Mouse (Mus musculus): ENCODE data around the gene Dop1b. TPM values are rescaled to one million over a fixed set of nuclear protein-coding genes. Genes with fewer than 3 reads are reported as not detected.
A peak's percentile ranks its signal among the peaks of the same experiment; 100 is the strongest.

Dop1b gene
- polyA plus RNA-seq, 1 experiment from 2014 or later: 36.9 TPM

DNA sequence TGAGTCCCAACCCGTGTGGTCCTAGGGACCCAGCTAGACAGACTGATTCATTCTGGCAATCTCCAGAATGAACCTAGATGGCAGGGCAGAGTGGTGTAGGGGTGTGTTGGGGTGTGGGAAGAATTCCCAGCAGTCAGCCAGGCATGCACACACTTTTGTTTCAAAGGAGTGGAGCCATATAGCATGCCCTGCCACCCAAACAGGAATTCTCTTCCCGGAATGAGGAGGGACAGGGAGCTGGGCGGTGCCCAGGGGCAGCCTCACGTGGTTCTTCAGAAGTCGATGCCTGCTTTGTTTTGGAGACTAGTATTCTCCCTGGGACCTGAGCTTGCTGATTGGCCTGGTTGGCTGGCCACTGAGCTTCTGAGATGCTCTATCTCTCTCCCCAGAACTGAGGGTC lies 83.1 kb downstream of the Dop1b start:
- 61% methylated on average over 5 of the region's 5 CpGs for WGBS
- no peak overlapping the region for H3K9ac ChIP-seq (ENCODE audit: low read depth, low read length)
- no peaks in the 10 kb centered on the region for H3K4me1 ChIP-seq (ENCODE audit: control insufficient read depth, insufficient read depth, low read depth, low read length)
- H3K4me2 ChIP-seq (ENCODE audit: low read length): no peak overlapping the region
- H3K9me3 ChIP-seq (ENCODE audit: control insufficient read depth, low read length): no peaks in the 10 kb centered on the region
- ATAC-seq: no peak
- H3K27ac ChIP-seq (ENCODE audit: low read depth, low read length): no peak overlapping the region
- no peaks in the 10 kb centered on the region for H3K27me3 ChIP-seq (replicated peaks; ENCODE audit: control insufficient read depth, insufficient read depth, low read length)
- no peak overlapping the region for H3K4me3 ChIP-seq (ENCODE audit: low read length)
- H3K36me3 ChIP-seq (ENCODE audit: control insufficient read depth, insufficient read depth, low read length): peaks cover 16% of the 10 kb centered on the region

DNA sequence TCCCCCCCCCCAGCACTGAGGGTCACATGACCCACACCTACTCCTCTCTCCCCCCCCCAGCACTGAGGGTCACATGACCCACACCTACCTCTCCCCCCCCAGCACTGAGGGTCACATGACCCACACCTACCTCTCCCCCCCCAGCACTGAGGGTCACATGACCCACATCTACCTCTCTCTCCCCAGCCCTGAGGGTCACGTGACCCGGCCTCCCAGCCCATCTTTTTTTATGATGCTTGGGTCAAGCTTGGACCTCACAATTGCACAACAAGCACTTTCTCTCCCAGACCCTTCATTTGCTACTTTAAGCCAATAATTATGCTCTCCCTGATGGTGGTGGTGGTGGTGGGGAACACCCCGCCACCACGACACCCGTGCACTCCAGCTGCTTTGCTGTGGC lies 83.7 kb downstream of the Dop1b start:
- Histone ChIP-seq H3K27ac (ENCODE audit: low read depth, low read length) (no peak overlapping the region), H3K9ac (ENCODE audit: low read depth, low read length) (no peak overlapping the region), H3K9me3 (ENCODE audit: control insufficient read depth, low read length) (no peaks in the 10 kb centered on the region), H3K4me3 (ENCODE audit: low read length) (no peak overlapping the region), H3K36me3 (ENCODE audit: control insufficient read depth, insufficient read depth, low read length) (peaks cover 18% of the 10 kb centered on the region), H3K27me3 (replicated peaks; ENCODE audit: control insufficient read depth, insufficient read depth, low read length) (no peaks in the 10 kb centered on the region), H3K4me2 (ENCODE audit: low read length) (no peak overlapping the region), H3K4me1 (ENCODE audit: control insufficient read depth, insufficient read depth, low read depth, low read length) (no peaks in the 10 kb centered on the region)
- 93% methylated on average over 5 of the region's 5 CpGs for WGBS
- no peak for ATAC-seq

DNA sequence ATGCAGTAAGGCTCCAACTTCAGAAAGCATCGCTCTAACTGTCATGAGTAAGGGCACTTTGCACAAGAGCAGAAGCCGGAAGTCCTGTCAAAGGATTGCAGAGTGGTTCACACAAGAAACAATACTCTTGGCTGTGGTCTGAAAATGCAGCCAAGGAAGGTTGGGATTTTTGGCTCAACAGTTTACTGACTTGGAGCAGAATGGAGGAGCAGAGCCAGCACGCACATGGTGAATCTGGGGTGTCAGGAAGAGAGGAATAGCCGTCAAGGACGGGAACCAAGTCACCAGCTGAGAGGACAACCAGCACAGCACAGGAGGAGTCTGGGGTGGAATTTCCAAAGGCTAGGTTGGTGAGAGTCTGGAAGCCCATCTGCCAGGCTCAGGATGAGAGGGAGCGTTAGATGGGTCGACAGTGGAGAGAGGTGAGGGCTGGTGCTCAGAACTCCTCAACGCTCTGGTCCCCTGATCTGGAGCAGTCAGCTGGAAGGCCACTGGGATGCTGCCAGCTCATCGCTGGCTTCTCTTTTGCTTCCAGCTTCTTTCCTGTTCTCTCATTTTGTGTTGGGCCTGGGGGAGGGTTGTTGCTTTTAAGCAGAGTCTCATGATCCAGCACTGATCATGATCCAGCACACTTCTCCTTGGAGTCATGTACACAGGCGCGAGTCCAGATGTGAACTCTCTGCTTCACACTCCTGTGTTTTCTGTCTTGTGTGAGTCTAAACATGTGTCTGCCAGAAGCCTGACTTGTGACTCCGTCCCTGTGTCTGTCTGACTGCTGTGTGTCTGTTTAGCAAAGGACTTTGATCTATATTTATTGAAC lies 85.5 kb downstream of the Dop1b start:
- peaks cover 20% of the 10 kb centered on the region for H3K36me3 ChIP-seq (ENCODE audit: control insufficient read depth, insufficient read depth, low read length)
- no peaks in the 10 kb centered on the region for H3K9me3 ChIP-seq (ENCODE audit: control insufficient read depth, low read length)
- no peaks in the 10 kb centered on the region for H3K27me3 ChIP-seq (replicated peaks; ENCODE audit: control insufficient read depth, insufficient read depth, low read length)
- ATAC-seq: 0 out of 2 replicates have a peak, but pooled peaks have one; percentile 26
- no peak overlapping the region for H3K27ac ChIP-seq (ENCODE audit: low read depth, low read length)
- H3K4me1 ChIP-seq (ENCODE audit: control insufficient read depth, insufficient read depth, low read depth, low read length): no peaks in the 10 kb centered on the region
- WGBS: 78% methylated on average over 12 of the region's 12 CpGs
- H3K4me3 ChIP-seq (ENCODE audit: low read length): no peak overlapping the region
- H3K9ac ChIP-seq (ENCODE audit: low read depth, low read length): no peak overlapping the region
- H3K4me2 ChIP-seq (ENCODE audit: low read length): no peak overlapping the region

DNA sequence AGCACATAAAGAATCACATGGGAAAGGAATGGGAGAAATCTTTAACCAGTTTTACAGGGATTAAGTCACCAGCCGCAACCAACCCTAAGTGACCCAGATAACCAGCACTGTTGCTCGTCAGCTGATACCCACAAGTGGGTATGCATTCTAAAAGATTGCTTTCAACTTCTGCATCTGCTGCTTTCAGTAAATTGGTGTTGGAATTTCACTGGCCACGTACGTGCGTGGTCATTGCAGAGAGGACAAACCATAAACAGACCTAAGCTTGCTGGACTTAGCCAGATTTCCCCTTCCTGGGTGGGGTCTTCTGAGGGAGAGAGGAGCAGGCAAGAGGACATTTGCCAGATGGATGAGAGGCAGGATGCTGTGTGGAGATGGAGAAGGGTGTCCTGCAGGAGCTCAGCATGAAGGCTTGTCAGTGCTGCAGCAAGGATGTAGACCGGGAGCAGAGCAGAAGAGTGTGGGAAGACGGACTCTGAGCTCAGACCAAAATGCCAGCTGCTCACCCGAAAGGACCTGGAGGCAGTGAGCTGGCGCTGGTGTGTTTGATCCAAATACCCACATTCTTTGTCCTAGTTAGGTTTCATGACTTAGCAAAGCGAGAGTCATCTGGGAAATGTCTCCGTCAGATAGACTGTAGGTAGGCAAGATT lies 86.3 kb downstream of the Dop1b start:
- peaks cover 19% of the 10 kb centered on the region for H3K36me3 ChIP-seq (ENCODE audit: control insufficient read depth, insufficient read depth, low read length)
- no peaks in the 10 kb centered on the region for H3K4me1 ChIP-seq (ENCODE audit: control insufficient read depth, insufficient read depth, low read depth, low read length)
- no peaks in the 10 kb centered on the region for H3K27me3 ChIP-seq (replicated peaks; ENCODE audit: control insufficient read depth, insufficient read depth, low read length)
- H3K4me3 ChIP-seq (ENCODE audit: low read length): no peak overlapping the region
- no peak overlapping the region for H3K27ac ChIP-seq (ENCODE audit: low read depth, low read length)
- H3K9me3 ChIP-seq (ENCODE audit: control insufficient read depth, low read length): no peaks in the 10 kb centered on the region
- 88% methylated on average over 11 of the region's 11 CpGs for WGBS
- H3K4me2 ChIP-seq (ENCODE audit: low read length): no peak overlapping the region
- H3K9ac ChIP-seq (ENCODE audit: low read depth, low read length): no peak overlapping the region
- no peak for ATAC-seq

DNA sequence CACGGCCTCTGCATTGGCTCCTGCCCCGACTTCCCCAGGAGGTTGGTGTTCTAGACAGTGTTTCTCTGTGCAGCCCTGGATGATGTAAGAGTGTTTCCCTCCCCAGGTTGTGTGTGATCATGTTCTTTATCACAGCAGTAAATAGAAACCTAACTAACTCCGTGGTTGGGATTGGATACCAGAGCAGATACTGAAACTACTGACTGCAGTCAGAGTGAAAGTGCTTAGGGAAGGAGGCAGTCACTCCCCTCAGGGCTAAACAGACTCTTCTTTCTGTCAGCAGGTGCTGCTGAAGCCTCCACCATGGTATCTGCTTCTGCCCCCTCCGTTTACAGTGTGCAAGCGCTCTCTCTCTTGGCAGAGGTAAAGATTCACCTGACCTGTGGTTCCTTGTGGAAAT lies 86.9 kb downstream of the Dop1b start:
- Histone ChIP-seq H3K4me3 (ENCODE audit: low read length) (no peak overlapping the region), H3K9me3 (ENCODE audit: control insufficient read depth, low read length) (no peaks in the 10 kb centered on the region), H3K4me1 (ENCODE audit: control insufficient read depth, insufficient read depth, low read depth, low read length) (no peaks in the 10 kb centered on the region), H3K27me3 (replicated peaks; ENCODE audit: control insufficient read depth, insufficient read depth, low read length) (no peaks in the 10 kb centered on the region), H3K36me3 (ENCODE audit: control insufficient read depth, insufficient read depth, low read length) (peaks cover 13% of the 10 kb centered on the region), H3K9ac (ENCODE audit: low read depth, low read length) (no peak overlapping the region), H3K27ac (ENCODE audit: low read depth, low read length) (no peak overlapping the region), H3K4me2 (ENCODE audit: low read length) (no peak overlapping the region)
- ATAC-seq: no peak
- 66% methylated on average over 5 of the region's 5 CpGs for WGBS

DNA sequence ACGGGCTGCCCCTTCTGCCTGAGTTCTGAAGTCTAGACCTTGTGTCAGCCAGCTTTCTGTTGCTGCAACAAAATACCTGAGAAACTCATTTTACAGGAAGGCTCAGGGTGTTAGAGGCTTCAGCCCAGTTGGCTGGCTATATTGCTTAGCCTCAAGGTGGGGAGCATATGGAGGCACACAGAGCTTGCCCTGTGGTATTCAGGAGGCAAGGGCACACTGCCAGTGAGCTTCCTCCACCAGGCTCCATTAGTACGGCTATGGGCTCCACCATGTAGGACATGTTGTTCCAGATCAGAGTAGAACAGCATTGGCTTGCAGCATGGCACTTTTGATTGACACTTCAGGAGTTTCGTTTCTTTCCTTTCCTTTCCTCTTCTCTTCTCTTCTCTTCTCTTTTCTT lies 87.4 kb downstream of the Dop1b start:
- Histone ChIP-seq H3K9ac (ENCODE audit: low read depth, low read length) (no peak overlapping the region), H3K4me1 (ENCODE audit: control insufficient read depth, insufficient read depth, low read depth, low read length) (no peaks in the 10 kb centered on the region), H3K27me3 (replicated peaks; ENCODE audit: control insufficient read depth, insufficient read depth, low read length) (no peaks in the 10 kb centered on the region), H3K9me3 (ENCODE audit: control insufficient read depth, low read length) (no peaks in the 10 kb centered on the region), H3K4me3 (ENCODE audit: low read length) (no peak overlapping the region), H3K27ac (ENCODE audit: low read depth, low read length) (no peak overlapping the region), H3K4me2 (ENCODE audit: low read length) (no peak overlapping the region), H3K36me3 (ENCODE audit: control insufficient read depth, insufficient read depth, low read length) (peaks cover 15% of the 10 kb centered on the region)
- ATAC-seq: no peak
- 87% methylated on average over 3 of the region's 3 CpGs for WGBS

DNA sequence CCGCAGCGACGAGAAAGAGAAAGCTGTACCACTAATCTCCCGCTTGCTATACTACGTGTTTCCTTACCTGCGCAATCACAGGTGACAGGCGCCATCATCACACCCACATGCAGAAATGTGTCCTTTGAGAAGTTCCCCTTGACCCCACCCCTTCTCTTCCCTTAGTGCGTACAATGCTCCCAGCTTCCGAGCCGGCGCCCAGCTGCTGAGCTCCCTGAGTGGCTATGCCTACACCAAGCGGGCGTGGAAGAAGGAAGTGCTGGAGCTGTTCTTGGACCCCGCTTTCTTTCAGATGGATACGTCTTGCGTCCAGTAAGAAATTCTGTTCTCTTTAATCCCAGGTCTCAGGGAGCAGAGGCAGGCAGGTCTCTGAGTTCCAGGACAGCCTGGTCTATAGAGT lies 88.2 kb downstream of the Dop1b start:
- Histone ChIP-seq H3K9me3 (ENCODE audit: control insufficient read depth, low read length) (no peaks in the 10 kb centered on the region), H3K27me3 (replicated peaks; ENCODE audit: control insufficient read depth, insufficient read depth, low read length) (no peaks in the 10 kb centered on the region), H3K27ac (ENCODE audit: low read depth, low read length) (no peak overlapping the region), H3K4me3 (ENCODE audit: low read length) (no peak overlapping the region), H3K36me3 (ENCODE audit: control insufficient read depth, insufficient read depth, low read length) (peaks cover 15% of the 10 kb centered on the region), H3K9ac (ENCODE audit: low read depth, low read length) (no peak overlapping the region), H3K4me1 (ENCODE audit: control insufficient read depth, insufficient read depth, low read depth, low read length) (no peaks in the 10 kb centered on the region), H3K4me2 (ENCODE audit: low read length) (no peak overlapping the region)
- WGBS: 95% methylated on average over 16 of the region's 16 CpGs
- no peak for ATAC-seq

DNA sequence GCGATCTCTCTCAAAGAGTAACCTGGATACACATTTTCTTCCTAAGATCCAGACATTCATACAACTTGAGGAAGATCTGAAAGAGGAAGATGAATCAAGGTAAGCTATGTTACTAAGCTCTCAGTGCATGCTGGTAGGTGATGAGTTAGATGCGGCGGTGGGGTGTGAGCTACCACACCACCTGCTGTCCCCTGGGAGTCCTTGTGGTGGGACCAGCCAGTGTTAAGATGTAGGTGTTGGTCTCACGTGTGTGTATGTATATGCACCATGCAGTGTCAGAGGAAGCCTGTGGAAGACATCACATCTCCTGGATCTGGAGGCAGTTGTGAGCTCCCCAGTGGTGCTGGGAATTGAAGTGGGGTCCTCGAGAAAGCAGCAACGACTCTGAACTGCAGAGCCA lies 95.5 kb downstream of the Dop1b start:
- ATAC-seq: no peak
- Histone ChIP-seq H3K9me3 (ENCODE audit: control insufficient read depth, low read length) (peaks cover 6% of the 10 kb centered on the region), H3K4me2 (ENCODE audit: low read length) (no peak overlapping the region), H3K4me1 (ENCODE audit: control insufficient read depth, insufficient read depth, low read depth, low read length) (no peaks in the 10 kb centered on the region), H3K27me3 (replicated peaks; ENCODE audit: control insufficient read depth, insufficient read depth, low read length) (no peaks in the 10 kb centered on the region), H3K36me3 (ENCODE audit: control insufficient read depth, insufficient read depth, low read length) (peaks cover 47% of the 10 kb centered on the region), H3K27ac (ENCODE audit: low read depth, low read length) (no peak overlapping the region), H3K4me3 (ENCODE audit: low read length) (no peak overlapping the region), H3K9ac (ENCODE audit: low read depth, low read length) (no peak overlapping the region)
- WGBS: 92% methylated on average over 6 of the region's 6 CpGs

DNA sequence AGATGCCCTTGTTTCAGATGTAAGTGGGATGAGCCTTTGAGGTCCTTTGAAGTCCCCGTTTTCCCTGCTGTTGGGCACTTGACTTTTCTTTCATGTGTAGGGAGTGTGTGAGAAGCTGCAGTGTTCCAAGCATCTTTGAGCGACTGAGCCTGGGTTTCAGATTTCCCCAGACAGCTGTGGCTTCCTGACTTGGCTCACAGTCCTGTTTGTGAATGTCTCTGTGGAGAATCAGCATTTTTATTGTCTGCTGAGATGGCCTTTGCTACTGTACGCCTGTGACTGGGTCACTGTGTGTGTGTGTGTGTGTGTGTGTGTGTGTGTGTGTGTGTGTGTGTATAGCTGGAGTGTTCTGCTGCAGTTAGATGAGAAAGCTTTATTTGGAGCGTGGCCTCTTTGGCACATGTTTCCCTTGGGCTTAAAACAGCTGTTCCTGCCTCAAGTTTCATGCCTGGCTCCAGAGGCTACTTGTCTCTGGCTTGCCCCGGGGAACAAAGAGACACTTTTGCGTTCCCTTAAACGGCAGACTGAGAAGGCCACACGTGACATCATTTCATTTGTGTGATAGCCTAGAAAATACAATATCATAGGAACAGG lies 96.4 kb downstream of the Dop1b start:
- no peak overlapping the region for H3K27ac ChIP-seq (ENCODE audit: low read depth, low read length)
- no peaks in the 10 kb centered on the region for H3K27me3 ChIP-seq (replicated peaks; ENCODE audit: control insufficient read depth, insufficient read depth, low read length)
- H3K9ac ChIP-seq (ENCODE audit: low read depth, low read length): no peak overlapping the region
- H3K36me3 ChIP-seq (ENCODE audit: control insufficient read depth, insufficient read depth, low read length): peaks cover 52% of the 10 kb centered on the region
- peaks cover 6% of the 10 kb centered on the region for H3K9me3 ChIP-seq (ENCODE audit: control insufficient read depth, low read length)
- H3K4me2 ChIP-seq (ENCODE audit: low read length): no peak overlapping the region
- no peak overlapping the region for H3K4me3 ChIP-seq (ENCODE audit: low read length)
- WGBS: 41% methylated on average over 8 of the region's 8 CpGs
- peak; percentile 56; the same call in 1 of the 2 replicates for ATAC-seq
- H3K4me1 ChIP-seq (ENCODE audit: control insufficient read depth, insufficient read depth, low read depth, low read length): no peaks in the 10 kb centered on the region
